Mouse (Mus musculus): Measurements from ENCODE around the gene Sufu. TPM values are rescaled to one million over a fixed set of nuclear protein-coding genes. Genes with fewer than 3 reads are reported as not detected.

Gene Sufu
- total RNA-seq, 2 experiments from 2014 or later, result 4.8 to 5.9 TPM

DNA sequence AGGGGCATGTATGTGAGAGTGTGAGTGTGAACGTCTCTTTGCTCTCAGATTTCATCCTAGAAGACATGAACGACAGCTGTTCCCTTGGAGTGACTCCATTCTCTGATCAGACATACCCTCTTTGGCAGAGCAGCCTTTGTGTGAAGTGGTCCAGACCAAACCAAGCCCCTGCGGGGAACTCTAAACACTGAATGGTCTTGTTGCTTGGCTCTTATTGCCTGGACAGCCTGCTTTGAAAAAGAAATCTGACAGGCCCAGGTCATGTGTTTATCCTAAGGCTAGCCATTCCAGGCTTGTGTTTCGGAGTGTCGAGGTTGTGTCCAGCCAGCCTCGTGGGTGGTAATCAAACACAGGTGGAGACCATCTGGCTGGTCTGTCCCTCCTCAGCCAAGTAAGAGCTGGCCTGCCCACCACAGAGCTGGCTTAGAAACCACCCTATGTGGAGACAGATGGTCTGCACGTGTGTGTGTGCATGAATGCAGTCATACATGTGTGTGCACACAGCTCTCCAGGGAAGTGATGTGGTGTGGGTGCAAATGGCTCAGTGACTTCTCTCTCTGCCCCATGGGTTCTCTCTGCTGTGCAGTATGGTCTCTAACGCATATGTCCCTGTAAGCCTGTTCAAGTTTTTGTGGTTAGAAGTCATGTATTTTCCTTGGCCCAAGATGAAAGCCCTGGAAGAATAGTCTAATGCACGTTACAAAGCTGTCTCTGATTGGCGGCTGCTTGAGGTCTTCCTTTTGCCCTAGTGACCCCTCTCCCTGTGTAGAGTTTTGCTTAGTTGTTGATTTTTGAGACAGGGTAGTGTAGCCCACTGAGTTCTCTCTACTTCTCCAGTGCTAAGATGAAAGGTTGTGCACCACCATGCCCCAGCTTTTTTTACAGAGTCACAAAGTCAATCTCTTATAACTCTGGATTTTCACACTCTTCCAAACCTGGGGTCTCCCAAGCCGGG is 26.0 kb downstream of the Sufu start:
- no peak for ATAC-seq (replicated peaks; ENCODE audit: low FRiP score, poor library complexity, severe bottlenecking)

DNA sequence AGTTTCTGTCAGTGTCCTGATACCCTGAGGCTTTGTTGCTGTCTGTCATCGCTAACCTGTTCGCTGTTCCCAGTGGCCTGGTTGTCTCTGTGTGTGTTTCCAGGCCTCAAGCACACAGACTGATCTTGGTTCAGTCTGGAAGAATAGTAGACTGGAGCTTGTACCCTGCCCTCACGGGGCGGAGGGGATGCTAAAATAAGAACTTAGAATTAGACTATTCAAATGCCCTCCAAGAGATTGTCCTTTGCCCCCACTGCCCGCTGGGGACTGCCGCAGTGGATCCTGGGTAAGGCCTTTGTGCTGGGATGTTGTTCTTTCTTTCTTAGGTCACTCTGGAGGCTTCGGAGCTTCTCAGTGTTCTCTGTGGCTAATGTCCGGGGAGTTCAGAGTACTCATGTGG is 28.6 kb downstream of the Sufu start:
- ATAC-seq (replicated peaks; ENCODE audit: low FRiP score, poor library complexity, severe bottlenecking), result no peak

DNA sequence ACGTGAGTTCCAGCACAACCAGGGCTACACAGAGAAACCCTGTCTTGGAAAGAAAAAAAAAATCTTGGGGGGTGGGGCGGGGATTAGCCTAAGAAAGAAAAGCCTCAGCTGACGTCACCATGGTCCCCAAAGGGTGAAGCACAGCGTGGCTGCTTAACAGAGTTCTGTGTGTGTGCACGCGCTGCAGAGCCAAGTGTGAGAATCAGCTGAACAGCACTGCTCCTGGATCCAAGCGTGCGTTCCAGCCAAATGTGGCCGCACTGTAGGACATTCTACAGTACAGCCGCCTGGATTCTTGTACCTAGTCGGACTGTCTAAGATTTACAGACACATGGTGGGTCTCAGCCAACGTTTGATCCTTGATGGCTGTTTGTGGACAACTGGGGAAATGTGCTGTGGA is 29.8 kb downstream of the Sufu start:
- no peak for ATAC-seq (replicated peaks; ENCODE audit: low FRiP score, poor library complexity, severe bottlenecking)

- ATAC-seq (replicated peaks; ENCODE audit: low FRiP score, poor library complexity, severe bottlenecking), result no peak
Measured at GRCm38 (mm10) chr19:46429250-46429649, 32.6 kb downstream of the Sufu start.

DNA sequence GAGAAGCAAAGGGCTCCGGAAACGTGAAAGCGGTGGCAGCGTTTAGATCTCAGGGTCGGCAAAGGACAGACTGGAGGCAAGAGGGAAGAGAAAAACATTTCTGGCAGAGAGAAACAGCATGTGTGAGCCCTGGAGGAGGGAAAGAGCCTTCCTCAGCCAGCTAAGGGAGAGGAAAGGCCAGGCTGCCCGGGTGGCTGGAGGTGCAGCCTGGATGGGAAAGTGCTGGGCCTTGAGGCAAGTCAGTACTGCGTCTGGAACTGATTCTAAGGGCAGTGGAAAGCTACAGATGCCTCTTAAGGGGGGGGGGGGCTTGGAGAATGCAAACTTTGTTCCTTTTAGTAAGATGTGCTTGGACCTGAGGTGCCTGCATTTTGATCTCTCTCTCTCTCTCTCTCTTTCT is 37.0 kb downstream of the Sufu start:
- no peak for ATAC-seq (replicated peaks; ENCODE audit: low FRiP score, poor library complexity, severe bottlenecking)

DNA sequence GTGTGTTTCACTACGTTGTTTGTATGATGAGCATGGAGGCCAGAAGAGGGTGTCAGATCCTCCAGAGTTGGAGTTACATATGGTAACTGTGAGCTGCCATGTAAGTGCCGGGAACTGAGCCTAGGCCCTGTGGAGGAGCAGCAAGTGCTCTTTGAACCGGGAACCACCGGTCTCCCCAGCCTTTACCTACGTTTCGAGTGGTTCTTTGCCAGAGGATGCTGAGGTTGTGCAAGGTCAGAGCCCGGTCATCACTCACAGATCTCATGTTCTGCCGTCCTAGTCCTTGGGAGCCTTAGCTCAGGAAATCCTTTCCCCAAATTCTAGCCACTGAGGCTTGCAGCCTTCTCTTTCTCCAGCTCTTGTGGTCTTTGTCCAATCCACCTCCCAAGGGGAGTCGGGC is 37.5 kb downstream of the Sufu start:
- ATAC-seq (replicated peaks; ENCODE audit: low FRiP score, poor library complexity, severe bottlenecking), result no peak

GRCm38 (mm10) chr19:46434591-46434990 is 37.9 kb downstream of the Sufu start:
- ATAC-seq (replicated peaks; ENCODE audit: low FRiP score, poor library complexity, severe bottlenecking), result no peak

DNA sequence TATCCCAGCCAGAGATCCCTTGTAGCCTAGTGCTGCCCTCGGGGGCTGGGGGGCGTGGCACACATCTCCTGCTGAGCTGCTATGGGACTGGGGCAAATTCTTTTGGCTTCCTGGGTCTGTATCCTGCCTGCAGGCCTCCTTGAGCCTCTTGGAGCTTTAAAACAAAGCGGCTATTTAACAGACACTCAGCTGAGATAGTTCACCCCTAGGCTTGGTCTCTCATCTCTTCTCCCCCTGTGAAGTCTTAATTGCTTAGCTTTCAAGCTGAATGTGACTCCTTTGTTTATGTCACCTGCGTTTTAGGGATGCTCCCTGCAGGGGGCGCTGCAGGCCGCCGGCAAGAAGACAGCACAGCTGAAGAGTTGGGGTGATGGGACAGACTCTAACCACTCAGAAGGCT is 38.8 kb downstream of the Sufu start:
- no peak for ATAC-seq (replicated peaks; ENCODE audit: low FRiP score, poor library complexity, severe bottlenecking)

GRCm38 (mm10) chr19:46443509-46443908 is 46.8 kb downstream of the Sufu start:
- ATAC-seq (replicated peaks; ENCODE audit: low FRiP score, poor library complexity, severe bottlenecking), result no peak

GRCm38 (mm10) chr19:46444209-46444608 is 47.5 kb downstream of the Sufu start:
- peak; percentile 80 for ATAC-seq (replicated peaks; ENCODE audit: low FRiP score, poor library complexity, severe bottlenecking)

DNA sequence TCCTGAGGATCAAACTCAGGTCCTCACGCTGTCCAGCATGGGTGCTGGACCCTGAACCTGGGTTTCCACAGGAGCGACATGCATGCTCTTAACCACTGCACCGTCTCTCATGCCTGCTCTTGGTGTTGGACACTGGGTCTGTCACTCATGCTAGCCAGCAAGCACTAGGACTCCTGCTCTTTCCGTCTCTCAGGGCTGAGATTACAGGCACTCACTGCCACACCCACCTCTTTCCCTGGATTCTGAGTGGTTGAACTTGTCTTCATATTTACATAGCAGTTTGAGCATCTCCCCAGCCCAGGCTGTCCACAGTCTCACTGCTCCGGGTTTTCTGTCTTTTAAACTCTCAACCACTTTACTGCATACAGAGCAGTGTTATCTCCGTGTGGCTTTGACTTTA is 48.9 kb downstream of the Sufu start:
- no peak for ATAC-seq (replicated peaks; ENCODE audit: low FRiP score, poor library complexity, severe bottlenecking)

- no peak for ATAC-seq (replicated peaks; ENCODE audit: low FRiP score, poor library complexity, severe bottlenecking)
Measured at GRCm38 (mm10) chr19:46446436-46447020, 49.8 kb downstream of the Sufu start.

GRCm38 (mm10) chr19:46447110-46447509 is 50.4 kb downstream of the Sufu start:
- no peak for ATAC-seq (replicated peaks; ENCODE audit: low FRiP score, poor library complexity, severe bottlenecking)

GRCm38 (mm10) chr19:46447911-46448310 is 51.2 kb downstream of the Sufu start:
- no peak for ATAC-seq (replicated peaks; ENCODE audit: low FRiP score, poor library complexity, severe bottlenecking)

DNA sequence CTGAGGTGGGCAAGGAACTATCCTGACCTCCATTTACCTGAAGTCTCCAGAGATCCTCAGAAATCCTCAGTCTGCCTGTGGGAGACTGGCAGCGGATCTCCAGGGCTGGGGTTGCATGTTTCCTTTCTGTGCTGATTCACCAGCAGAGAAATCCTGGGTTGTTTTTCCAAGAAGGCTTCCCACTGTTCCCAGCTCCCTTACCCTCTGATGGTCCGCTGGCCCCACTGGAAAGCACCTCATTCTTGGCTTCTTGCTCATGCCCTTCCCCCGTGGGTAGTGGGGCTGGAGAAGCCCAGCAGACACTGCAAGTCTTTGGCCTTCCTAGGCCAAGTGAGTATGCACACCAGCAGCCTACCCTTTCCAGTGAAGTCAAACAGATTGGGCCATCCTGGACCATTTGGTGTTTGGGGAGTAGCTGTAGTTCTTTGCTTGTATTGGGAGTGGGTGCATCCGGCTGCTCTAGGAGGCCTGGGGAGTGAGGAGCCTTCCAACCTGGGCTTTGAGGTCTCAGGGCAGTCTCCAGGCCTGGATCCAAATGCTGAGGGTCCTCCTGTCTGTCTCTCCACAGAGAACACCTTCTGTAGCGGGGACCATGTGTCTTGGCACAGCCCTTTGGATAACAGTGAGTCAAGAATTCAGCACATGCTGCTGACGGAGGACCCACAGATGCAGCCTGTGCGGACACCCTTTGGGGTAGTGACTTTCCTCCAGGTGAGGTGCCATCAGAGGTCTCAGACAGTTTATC is 52.7 kb downstream of the Sufu start:
- no peak for ATAC-seq (replicated peaks; ENCODE audit: low FRiP score, poor library complexity, severe bottlenecking)

GRCm38 (mm10) chr19:46452052-46452827 is 55.5 kb downstream of the Sufu start:
- ATAC-seq (replicated peaks; ENCODE audit: low FRiP score, poor library complexity, severe bottlenecking), result peak; percentile 63; the same call in 1 of the 2 replicates

- ATAC-seq (replicated peaks; ENCODE audit: low FRiP score, poor library complexity, severe bottlenecking), result no peak
Measured at GRCm38 (mm10) chr19:46452916-46453315, 56.2 kb downstream of the Sufu start.

- no peak for ATAC-seq (replicated peaks; ENCODE audit: low FRiP score, poor library complexity, severe bottlenecking)
Measured at GRCm38 (mm10) chr19:46454126-46454880, 57.6 kb downstream of the Sufu start.

GRCm38 (mm10) chr19:46455032-46455431 is 58.3 kb downstream of the Sufu start:
- ATAC-seq (replicated peaks; ENCODE audit: low FRiP score, poor library complexity, severe bottlenecking), result peak; percentile 47; the same call in 1 of the 2 replicates

Data from erythroid progenitor cell, adult 5-6 weeks (primary cell).